Mouse (Mus musculus): Measurements from ENCODE around the gene Gm29049. TPM values are rescaled to one million over a fixed set of nuclear protein-coding genes. Genes with fewer than 3 reads are reported as not detected.
"Not testable (repeated sequence)": the region's sequence is repeated elsewhere in the genome, so short reads cannot be mapped to it uniquely, and the experiment has no call there.

Gm29049 gene
- total RNA-seq (2012; rRNA removed), result not detected in 2 replicates
- polyA plus RNA-seq (2012; ENCODE audit: insufficient read depth in 1 of 2, insufficient read length in 2 of 2, low read depth in 1 of 2, low replicate concordance in 2 of 2, missing spikeins in 1 of 2), result not detected

- H3K27me3 ChIP-seq (ENCODE audit: control insufficient read depth in 1 of 2, insufficient read depth in 2 of 2, low read length in 2 of 2); H3K27ac ChIP-seq (ENCODE audit: control insufficient read depth, low read depth, low read length); H3K4me1 ChIP-seq (ENCODE audit: control insufficient read depth in 1 of 2, insufficient read depth in 2 of 2, low read length in 2 of 2); H3K4me3 ChIP-seq (ENCODE audit: control insufficient read depth in 1 of 2, insufficient read depth in 1 of 2, low read depth in 2 of 2, low read length in 2 of 2); H3K79me2 ChIP-seq (ENCODE audit: control insufficient read depth, insufficient read depth, low read length, poor library complexity); H3K36me3 ChIP-seq (ENCODE audit: control insufficient read depth in 1 of 2, insufficient read depth in 2 of 2, low read length in 2 of 2); H3K9ac ChIP-seq (ENCODE audit: control insufficient read depth, low read depth, low read length, poor library complexity, severe bottlenecking); H3K9me3 ChIP-seq (replicated peaks; ENCODE audit: insufficient read depth, low read length); DNase-seq (ENCODE audit: low read depth, low spot score): not testable (repeated sequence)
Observed at GRCm38 (mm10) chrY:7997068-7997467, at the start of gene Gm29049. Gene Gm29049, minus strand, starts transcription at chrY:7997168.

Other genes with a start within 250 kb of the Gm29049 start
- gene Gm20825, start 74.3 kb upstream of the Gm29049 start, total RNA-seq (2012; rRNA removed), result not detected in 2 replicates
- gene Gm20825, start 74.3 kb upstream of the Gm29049 start, polyA plus RNA-seq (2012; ENCODE audit: insufficient read depth in 1 of 2, insufficient read length in 2 of 2, low read depth in 1 of 2, low replicate concordance in 2 of 2, missing spikeins in 1 of 2), result not detected

Measured in MEL (cell line).